Mouse (Mus musculus) limb, embryonic 14.5 days (tissue): ENCODE data around the gene Igf2bp3. TPM values are rescaled to one million over a fixed set of nuclear protein-coding genes. Genes with fewer than 3 reads are reported as not detected.

Source experiments
- ATAC-seq: fragments of 200-750 bp; cut with Nextera tagmentation; 2 replicates; pipeline ENCODE4 v1.8.0; 2017; ENCODE audit warnings: low read depth, moderate number of reproducible peaks, moderate TSS enrichment; ENCODE audit not compliant: low FRiP score
- DNase-seq: peaks from one replicate; pipeline ENCODE4 v3.0.0-alpha.2; 2015; ENCODE audit warnings: low spot score
- H3K27ac ChIP-seq: fragments of 300-500 bp; sonication (generic); replicated peaks from 2 replicates; pipeline ENCODE4 v1.5.1; 2014; ENCODE audit warnings: low read depth, mild to moderate bottlenecking, low read length, moderate library complexity, mixed read lengths
- H3K27me3 ChIP-seq: fragments of 300-500 bp; sonication (generic); 2 replicates; pipeline ENCODE4 v1.6.1; 2014; ENCODE audit warnings: low read length, mixed read lengths; ENCODE audit not compliant: control insufficient read depth, insufficient read depth
- H3K36me3 ChIP-seq: fragments of 300-500 bp; sonication (generic); 2 replicates; pipeline ENCODE4 v1.6.1; 2014; ENCODE audit warnings: mild to moderate bottlenecking, low read length, moderate library complexity, mixed read lengths; ENCODE audit not compliant: control insufficient read depth, insufficient read depth
- H3K4me1 ChIP-seq: fragments of 300-500 bp; sonication (generic); 2 replicates; pipeline ENCODE4 v1.6.1; 2014; ENCODE audit warnings: antibody characterized with exemption, low read length, mixed read lengths; ENCODE audit not compliant: control insufficient read depth, insufficient read depth
- H3K4me2 ChIP-seq: fragments of 300-500 bp; sonication (generic); replicated peaks from 2 replicates; pipeline ENCODE4 v1.6.1; 2014; ENCODE audit warnings: low read depth, mild to moderate bottlenecking, low read length, moderate library complexity; ENCODE audit not compliant: severe bottlenecking
- H3K4me3 ChIP-seq: fragments of 300-500 bp; sonication (generic); replicated peaks from 2 replicates; pipeline ENCODE4 v1.5.1; 2014; ENCODE audit warnings: low read length
- H3K9ac ChIP-seq: fragments of 300-500 bp; sonication (generic); 2 replicates; pipeline ENCODE4 v1.6.1; 2014; ENCODE audit warnings: mild to moderate bottlenecking, low read depth, low read length, moderate library complexity; ENCODE audit not compliant: severe bottlenecking
- H3K9me3 ChIP-seq: fragments of 300-500 bp; sonication (generic); 2 replicates; pipeline ENCODE4 v1.6.1; 2016; ENCODE audit warnings: low read length; ENCODE audit not compliant: control insufficient read depth
- POLR2A ChIP-seq: fragments of 200-500 bp; IDR thresholded peaks from 2 replicates; pipeline ENCODE4 v1.8.0; 2012; ENCODE audit warnings: inconsistent platforms, mild to moderate bottlenecking, moderate library complexity, borderline replicate concordance; ENCODE audit not compliant: insufficient read depth, insufficient read length; ENCODE audit errors: extremely low read depth
- WGBS: fragments of 180-500 bp; shearing (Covaris S2); extraction: QIAGEN DNeasy Blood & Tissue Kit; methylation state at CpG from one replicate; pipeline ENCODE4 v1.1.7; 2014; 5-methylcytosine and 5-hydroxymethylcytosine counted together
- polyA plus RNA-seq, 2 experiments: library from polyadenylated mRNA; depleted of rRNA in 1 of 2; stranded (reverse) in 1 of 2; unstranded in 1 of 2; fragments of >200 nt; fragmentation: Nextera tagmentation in 1 of 2; extraction: Ambion mirVana in 1 of 2; gene quantifications; 2 replicates each; pipeline versions ENCODE4 v1.2.1 to v1.2.3; 2012 to 2014

Igf2bp3 gene
- polyA plus RNA-seq, 2 experiments: 34.6 to 60.8 TPM

DNA sequence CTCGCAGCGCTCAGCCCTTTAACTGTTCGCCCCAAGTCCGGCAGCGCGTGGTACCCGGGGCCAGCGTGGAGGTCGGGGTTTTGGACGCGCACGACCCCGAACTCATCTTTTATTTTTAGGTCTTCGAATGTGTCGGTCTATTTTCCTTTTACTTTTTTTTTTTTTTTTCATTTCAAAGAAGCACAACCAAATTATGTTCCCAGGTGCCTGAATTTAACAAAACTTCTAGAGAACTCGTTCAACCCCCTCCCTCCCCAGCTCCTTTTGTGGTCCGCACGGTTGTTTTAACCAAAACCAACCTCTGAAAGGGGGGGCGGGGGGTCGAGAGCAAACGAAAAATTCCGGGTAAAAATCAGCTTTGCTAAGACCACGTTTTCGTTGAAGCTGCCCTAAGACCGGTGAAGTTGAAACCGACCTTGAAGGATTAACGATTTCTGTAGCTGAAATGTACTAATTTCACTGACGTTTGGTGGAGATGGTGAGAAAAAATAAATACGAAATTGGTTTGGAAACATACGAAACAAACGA lies 3.6 kb upstream of the Igf2bp3 start:
- ATAC-seq (no peak), DNase-seq (peak; percentile 40)
- peak overlapping the region; percentile 64 for H3K4me3 ChIP-seq
- peak overlapping the region; percentile 34; the same call in 1 of the 2 replicates for H3K9ac ChIP-seq
- H3K36me3 ChIP-seq: no peaks in the 10 kb centered on the region
- no peak for TF ChIP-seq POLR2A
- WGBS: under 1% methylated on average over 31 of the region's 31 CpGs
- H3K4me1 ChIP-seq: no peaks in the 10 kb centered on the region; the same call in 1 of the 2 replicates
- H3K27ac ChIP-seq: no peak overlapping the region
- no peaks in the 10 kb centered on the region for H3K9me3 ChIP-seq
- H3K27me3 ChIP-seq: no peaks in the 10 kb centered on the region
- H3K4me2 ChIP-seq: peak overlapping the region; percentile 78

GRCm38 (mm10) chr6:49217581-49218274 lies 3.0 kb upstream of the Igf2bp3 start:
- DNase-seq (peak; percentile 99), ATAC-seq (peak; percentile 91)
- peak overlapping the region; percentile 74 for H3K9ac ChIP-seq
- H3K27me3 ChIP-seq: no peaks in the 10 kb centered on the region
- peaks cover 5% of the 10 kb centered on the region for H3K4me1 ChIP-seq
- H3K4me3 ChIP-seq: peak overlapping the region; percentile 64
- H3K9me3 ChIP-seq: no peaks in the 10 kb centered on the region
- H3K4me2 ChIP-seq: peak overlapping the region; percentile 78
- peak; percentile 64; the same call in 1 of the 2 replicates for TF ChIP-seq POLR2A
- WGBS: 0% methylated on average over 52 of the region's 56 CpGs
- H3K36me3 ChIP-seq: no peaks in the 10 kb centered on the region
- peak overlapping the region; percentile 87 for H3K27ac ChIP-seq

- Histone ChIP-seq H3K27me3 (no peaks in the 10 kb centered on the region), H3K9me3 (no peaks in the 10 kb centered on the region), H3K27ac (peak overlapping the region; percentile 87), H3K4me1 (peaks cover 12% of the 10 kb centered on the region), H3K4me2 (peak overlapping the region; percentile 78), H3K9ac (peak overlapping the region; percentile 74), H3K36me3 (no peaks in the 10 kb centered on the region), H3K4me3 (peak overlapping the region; percentile 64)
- no peak for TF ChIP-seq POLR2A
- no peak for DNase-seq
- 4% methylated on average over 11 of the region's 11 CpGs for WGBS
- no peak for ATAC-seq
Observed at GRCm38 (mm10) chr6:49216811-49217542, 2.2 kb upstream of the Igf2bp3 start.

DNA sequence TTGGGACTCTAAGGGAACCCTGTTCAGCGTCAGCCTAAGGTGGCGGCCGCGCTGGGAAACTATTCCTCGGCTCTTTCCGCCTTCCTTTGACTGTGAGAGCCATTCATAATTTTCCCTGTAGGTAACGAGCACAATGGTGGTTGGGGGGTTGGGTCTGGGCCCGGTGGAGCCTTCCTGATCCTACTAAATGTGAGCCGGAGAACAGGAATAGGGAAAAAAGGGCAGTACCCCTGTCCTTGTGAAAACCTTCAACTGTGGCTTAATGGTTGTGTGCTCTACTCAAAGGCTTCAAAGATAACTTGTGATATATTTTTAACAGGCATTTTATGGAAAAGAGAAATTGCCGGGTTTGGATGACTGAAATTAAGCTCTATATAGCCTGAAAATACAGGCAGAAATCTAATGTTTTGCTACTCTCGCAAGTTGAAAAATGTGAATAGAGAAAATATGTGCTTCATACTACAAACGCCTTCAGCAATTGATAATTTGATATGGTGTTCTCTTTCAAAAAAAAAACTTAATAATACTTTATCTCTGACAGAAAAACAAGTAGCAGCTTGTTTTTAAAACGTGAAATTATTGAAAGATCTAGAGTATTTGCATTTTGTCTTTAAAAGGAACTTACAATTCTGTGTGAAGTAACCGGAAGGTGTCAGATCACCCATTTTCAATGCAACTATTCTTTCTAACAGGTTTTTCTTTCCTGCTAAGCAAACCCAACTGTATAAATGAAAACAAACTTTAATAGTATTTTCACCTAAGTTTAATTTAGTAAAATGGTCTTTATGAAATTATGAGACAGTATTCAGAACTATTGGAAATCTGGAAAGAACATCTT lies 1.2 kb upstream of the Igf2bp3 start:
- ATAC-seq: peak; percentile 10
- Histone ChIP-seq H3K9ac (peak overlapping the region; percentile 61), H3K4me1 (peaks cover 19% of the 10 kb centered on the region), H3K27me3 (no peaks in the 10 kb centered on the region), H3K9me3 (no peaks in the 10 kb centered on the region), H3K4me2 (peak overlapping the region; percentile 55), H3K36me3 (no peaks in the 10 kb centered on the region), H3K4me3 (peak overlapping the region; percentile 87), H3K27ac (peak overlapping the region; percentile 98)
- no peak for DNase-seq
- no peak for TF ChIP-seq POLR2A
- WGBS: 2% methylated on average over 14 of the region's 14 CpGs
